Mouse (Mus musculus): ENCODE data around the gene Tarbp2. TPM values are rescaled to one million over a fixed set of nuclear protein-coding genes. Genes with fewer than 3 reads are reported as not detected.

Tarbp2 gene
- polyA plus RNA-seq, 1 experiment = 44.5 TPM

GRCm38 (mm10) chr15:102519211-102520141 is 1.5 kb downstream of the Tarbp2 start:
- Histone ChIP-seq H3K4me1 (ENCODE audit: control insufficient read depth, insufficient read depth, low read length) (peaks cover 6% of the 10 kb centered on the region; the same call in 1 of the 2 replicates), H3K27ac (ENCODE audit: insufficient read depth, low read length) (peak overlapping the region; percentile 44), H3K4me3 (ENCODE audit: insufficient read depth, low read length) (peak overlapping the region; percentile 47)
- TF ChIP-seq CTCF (IDR thresholded peaks at IDR 0.05; ENCODE audit: borderline replicate concordance, insufficient read depth, low read length) = no peak
- 0 out of 2 replicates have a peak, but pooled peaks have one; percentile 13 for TF ChIP-seq POLR2A (IDR thresholded peaks at IDR 0.05; ENCODE audit: low read depth, low read length)

- Histone ChIP-seq H3K27ac (ENCODE audit: insufficient read depth, low read length) (peak overlapping the region; percentile 16; the same call in 1 of the 2 replicates), H3K4me1 (ENCODE audit: control insufficient read depth, insufficient read depth, low read length) (peaks cover 6% of the 10 kb centered on the region; the same call in 1 of the 2 replicates), H3K4me3 (ENCODE audit: insufficient read depth, low read length) (no peak overlapping the region)
- TF ChIP-seq POLR2A (IDR thresholded peaks at IDR 0.05; ENCODE audit: low read depth, low read length) (no peak), CTCF (IDR thresholded peaks at IDR 0.05; ENCODE audit: borderline replicate concordance, insufficient read depth, low read length) (no peak)
These were observed 2.4 kb downstream of the Tarbp2 start for GRCm38 (mm10) chr15:102520416-102520815.

- no peak overlapping the region for H3K4me3 ChIP-seq (ENCODE audit: insufficient read depth, low read length)
- peaks cover 6% of the 10 kb centered on the region; the same call in 1 of the 2 replicates for H3K4me1 ChIP-seq (ENCODE audit: control insufficient read depth, insufficient read depth, low read length)
- H3K27ac ChIP-seq (ENCODE audit: insufficient read depth, low read length) = no peak overlapping the region
- TF ChIP-seq POLR2A (IDR thresholded peaks at IDR 0.05; ENCODE audit: low read depth, low read length) (no peak), CTCF (IDR thresholded peaks at IDR 0.05; ENCODE audit: borderline replicate concordance, insufficient read depth, low read length) (no peak)
These were observed 3.5 kb downstream of the Tarbp2 start for GRCm38 (mm10) chr15:102521480-102521879.

GRCm38 (mm10) chr15:102524892-102525485 is 7.0 kb downstream of the Tarbp2 start, which contains the start of gene Npff:
Gene Npff, minus strand, starts transcription at chr15:102524942.
- Histone ChIP-seq H3K4me3 (ENCODE audit: insufficient read depth, low read length) (no peak within 1 kb of the TSS), H3K4me1 (ENCODE audit: control insufficient read depth, insufficient read depth, low read length) (peaks cover 6% of the 10 kb centered on the region; the same call in 1 of the 2 replicates), H3K27ac (ENCODE audit: insufficient read depth, low read length) (no peak within 1 kb of the TSS)
- TF ChIP-seq POLR2A (IDR thresholded peaks at IDR 0.05; ENCODE audit: low read depth, low read length) (no peak), CTCF (IDR thresholded peaks at IDR 0.05; ENCODE audit: borderline replicate concordance, insufficient read depth, low read length) (peak; percentile 73; the same call in 1 of the 2 replicates)

GRCm38 (mm10) chr15:102526111-102527002 is 8.4 kb downstream of the Tarbp2 start:
- TF ChIP-seq POLR2A (IDR thresholded peaks at IDR 0.05; ENCODE audit: low read depth, low read length) = no peak
- TF ChIP-seq CTCF (IDR thresholded peaks at IDR 0.05; ENCODE audit: borderline replicate concordance, insufficient read depth, low read length) = no peak
- no peak overlapping the region for H3K27ac ChIP-seq (ENCODE audit: insufficient read depth, low read length)
- no peaks in the 10 kb centered on the region for H3K4me1 ChIP-seq (ENCODE audit: control insufficient read depth, insufficient read depth, low read length)
- no peak overlapping the region for H3K4me3 ChIP-seq (ENCODE audit: insufficient read depth, low read length)

- Histone ChIP-seq H3K4me1 (ENCODE audit: control insufficient read depth, insufficient read depth, low read length) (no peaks in the 10 kb centered on the region), H3K4me3 (ENCODE audit: insufficient read depth, low read length) (no peak overlapping the region), H3K27ac (ENCODE audit: insufficient read depth, low read length) (no peak overlapping the region)
- TF ChIP-seq POLR2A (IDR thresholded peaks at IDR 0.05; ENCODE audit: low read depth, low read length) (no peak), CTCF (IDR thresholded peaks at IDR 0.05; ENCODE audit: borderline replicate concordance, insufficient read depth, low read length) (peak; percentile 31; the same call in 1 of the 2 replicates)
These were observed 9.9 kb downstream of the Tarbp2 start for GRCm38 (mm10) chr15:102527936-102528335.

GRCm38 (mm10) chr15:102528396-102528795 is 10.4 kb downstream of the Tarbp2 start:
- no peak overlapping the region for H3K4me3 ChIP-seq (ENCODE audit: insufficient read depth, low read length)
- no peak for TF ChIP-seq POLR2A (IDR thresholded peaks at IDR 0.05; ENCODE audit: low read depth, low read length)
- no peak for TF ChIP-seq CTCF (IDR thresholded peaks at IDR 0.05; ENCODE audit: borderline replicate concordance, insufficient read depth, low read length)
- no peaks in the 10 kb centered on the region for H3K4me1 ChIP-seq (ENCODE audit: control insufficient read depth, insufficient read depth, low read length)
- no peak overlapping the region for H3K27ac ChIP-seq (ENCODE audit: insufficient read depth, low read length)

GRCm38 (mm10) chr15:102530566-102530965 is 12.6 kb downstream of the Tarbp2 start:
- Histone ChIP-seq H3K4me3 (ENCODE audit: insufficient read depth, low read length) (no peak overlapping the region), H3K27ac (ENCODE audit: insufficient read depth, low read length) (no peak overlapping the region), H3K4me1 (ENCODE audit: control insufficient read depth, insufficient read depth, low read length) (no peaks in the 10 kb centered on the region)
- TF ChIP-seq POLR2A (IDR thresholded peaks at IDR 0.05; ENCODE audit: low read depth, low read length) = no peak
- TF ChIP-seq CTCF (IDR thresholded peaks at IDR 0.05; ENCODE audit: borderline replicate concordance, insufficient read depth, low read length) = no peak

GRCm38 (mm10) chr15:102531586-102531985 is 13.6 kb downstream of the Tarbp2 start:
- Histone ChIP-seq H3K27ac (ENCODE audit: insufficient read depth, low read length) (no peak overlapping the region), H3K4me1 (ENCODE audit: control insufficient read depth, insufficient read depth, low read length) (no peaks in the 10 kb centered on the region), H3K4me3 (ENCODE audit: insufficient read depth, low read length) (no peak overlapping the region)
- no peak for TF ChIP-seq CTCF (IDR thresholded peaks at IDR 0.05; ENCODE audit: borderline replicate concordance, insufficient read depth, low read length)
- TF ChIP-seq POLR2A (IDR thresholded peaks at IDR 0.05; ENCODE audit: low read depth, low read length) = no peak
